ENCODE assay signal across 9 mouse cellular contexts in the genomic region with DNA sequence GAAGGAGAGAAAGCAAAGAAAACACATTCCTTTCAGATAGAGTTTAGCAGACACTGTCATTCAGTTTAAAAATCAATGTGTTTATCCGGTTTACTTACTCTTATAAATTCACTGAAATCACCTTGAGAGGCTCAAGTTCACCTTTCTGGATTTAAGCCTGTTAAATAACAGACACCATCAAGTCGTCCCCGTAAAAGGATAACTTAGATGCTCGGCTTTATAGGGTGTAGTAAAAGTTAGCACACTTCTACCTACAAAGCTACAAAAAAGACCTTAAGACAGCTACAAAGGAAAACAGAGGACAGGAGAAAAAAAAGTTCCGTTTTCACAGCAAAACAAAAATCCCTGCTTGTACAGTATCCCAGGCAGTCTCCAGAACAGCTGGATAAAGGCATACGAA.
DNase-seq lines count a peak whose midpoint lies in the region; ATAC-seq and TF ChIP-seq lines count a peak whose summit lies in the region.
"Had no signal": no experiment of that assay in that cellular context is flagged by ENCODE, and none has a peak within 500 bp of the region (broad histone marks: within the 10 kb centered on the region; RNA-seq: fewer than 3 reads in every experiment).

No protein-coding gene starts in this region.

- no peaks in the 10 kb centered on the region for H3K79me2 ChIP-seq in liver, adult 2 months (ENCODE audit: control insufficient read depth, insufficient read depth, low read length)

- H3K9ac ChIP-seq in liver, adult 2 months (ENCODE audit: low read depth, low read length), result no peak overlapping the region
- H3K9ac ChIP-seq in forebrain, embryonic 12.5 days, result peak overlapping the region; percentile 54
- no peak overlapping the region for H3K9ac ChIP-seq in limb, embryonic 11.5 days (ENCODE audit: low read length)
- peak overlapping the region; percentile 95 for H3K9ac ChIP-seq in neural tube, embryonic 13.5 days

- ATAC-seq in forebrain, embryonic 12.5 days (ENCODE audit: low FRiP score), result no peak
- ATAC-seq in limb, embryonic 11.5 days (ENCODE audit: insufficient number of reproducible peaks, low FRiP score, low TSS enrichment, low read depth), result no peak
- no peak for ATAC-seq in neural tube, embryonic 13.5 days (ENCODE audit: low read depth)
- ATAC-seq in erythroblast, adult 5-6 weeks (replicated peaks; ENCODE audit: low FRiP score, poor library complexity, severe bottlenecking), result no peak

- TF ChIP-seq POLR2A in liver, adult 2 months (IDR thresholded peaks at IDR 0.05; ENCODE audit: extremely low read depth, insufficient read depth, low read length), result no peak

- TF ChIP-seq CTCF in liver, adult 2 months (IDR thresholded peaks at IDR 0.05; ENCODE audit: low read depth, low read length), result no peak

- peak overlapping the region; percentile 62 for H3K4me2 ChIP-seq in forebrain, embryonic 12.5 days
- H3K4me2 ChIP-seq in limb, embryonic 11.5 days (ENCODE audit: low read depth, severe bottlenecking), result 0 out of 2 replicates have a peak overlapping the region, but pooled peaks have one; percentile 4
- peak overlapping the region; percentile 63 for H3K4me2 ChIP-seq in neural tube, embryonic 13.5 days

- H3K4me3 ChIP-seq in liver, adult 2 months (ENCODE audit: insufficient read depth, low read depth, low read length), result no peak overlapping the region
- peak overlapping the region; percentile 32 for H3K4me3 ChIP-seq in forebrain, embryonic 12.5 days (replicated peaks)
- H3K4me3 ChIP-seq in limb, embryonic 11.5 days (ENCODE audit: low read depth, low read length), result no peak overlapping the region
- peak overlapping the region; percentile 57 for H3K4me3 ChIP-seq in neural tube, embryonic 13.5 days

- DNase-seq in liver, adult 2 months (ENCODE audit: extremely low read depth, low read depth, low spot score), result peak; percentile 65
- no peak for DNase-seq in liver
- DNase-seq in limb, embryonic 11.5 days (ENCODE audit: low spot score), result no peak
- DNase-seq in urinary bladder, postnatal 4 days (ENCODE audit: low spot score in 2 of 2), result no peak
- no peak for DNase-seq in adrenal gland, postnatal 14 days
- DNase-seq: lung, adult 2 months had no signal

- H3K27ac ChIP-seq in liver, adult 2 months (replicated peaks; ENCODE audit: insufficient read depth, low read depth, low read length), result no peak overlapping the region
- peak overlapping the region; percentile 96 for H3K27ac ChIP-seq in forebrain, embryonic 12.5 days
- peak overlapping the region; percentile 44 for H3K27ac ChIP-seq in limb, embryonic 11.5 days (replicated peaks; ENCODE audit: low read depth, low read length)
- H3K27ac ChIP-seq in neural tube, embryonic 13.5 days (replicated peaks), result peak overlapping the region; percentile 98

- H3K4me1 ChIP-seq in liver, adult 2 months (ENCODE audit: control insufficient read depth, insufficient read depth, low read length), result peaks cover 7% of the 10 kb centered on the region; the same call in 1 of the 2 replicates
- peaks cover 24% of the 10 kb centered on the region for H3K4me1 ChIP-seq in forebrain, embryonic 12.5 days
- H3K4me1 ChIP-seq in limb, embryonic 11.5 days (ENCODE audit: control insufficient read depth, insufficient read depth, low read length), result 0 out of 2 replicates have a peak, but pooled peaks cover 11% of the 10 kb centered on the region
- H3K4me1 ChIP-seq in neural tube, embryonic 13.5 days (replicated peaks), result peaks cover 18% of the 10 kb centered on the region

- WGBS in liver, adult 2 months, result 28% methylated on average over 6 of the region's 6 CpGs
- 20% methylated on average over 6 of the region's 6 CpGs for WGBS in forebrain, embryonic 12.5 days
- WGBS in limb, embryonic 11.5 days, result 39% methylated on average over 6 of the region's 6 CpGs
- WGBS in neural tube, embryonic 13.5 days, result 9% methylated on average over 6 of the region's 6 CpGs

- H3K36me3 ChIP-seq in liver, adult 2 months (ENCODE audit: control insufficient read depth, insufficient read depth, low read length), result no peaks in the 10 kb centered on the region
- no peaks in the 10 kb centered on the region for H3K36me3 ChIP-seq in forebrain, embryonic 12.5 days (replicated peaks)
- no peaks in the 10 kb centered on the region for H3K36me3 ChIP-seq in limb, embryonic 11.5 days (ENCODE audit: control insufficient read depth, insufficient read depth, low read length)
- H3K36me3 ChIP-seq in neural tube, embryonic 13.5 days, result no peaks in the 10 kb centered on the region

- H3K9me3 ChIP-seq in forebrain, embryonic 12.5 days, result no peaks in the 10 kb centered on the region
- no peaks in the 10 kb centered on the region for H3K9me3 ChIP-seq in limb, embryonic 11.5 days (ENCODE audit: control insufficient read depth, low read length)
- no peaks in the 10 kb centered on the region for H3K9me3 ChIP-seq in neural tube, embryonic 13.5 days

- H3K27me3 ChIP-seq in liver, adult 2 months (ENCODE audit: control insufficient read depth, insufficient read depth, low read length), result no peaks in the 10 kb centered on the region
- H3K27me3 ChIP-seq in forebrain, embryonic 12.5 days, result no peaks in the 10 kb centered on the region
- H3K27me3 ChIP-seq in limb, embryonic 11.5 days (ENCODE audit: control insufficient read depth, insufficient read depth, low read length), result no peaks in the 10 kb centered on the region
- no peaks in the 10 kb centered on the region for H3K27me3 ChIP-seq in neural tube, embryonic 13.5 days

Comparison
In these comparisons a context has a peak if more than half of its experiments do, and no peak if none do; other contexts are left out.
1. H3K4me3 ChIP-seq: peak in forebrain, embryonic 12.5 days (single experiment) and neural tube, embryonic 13.5 days (single experiment); none in liver, adult 2 months (single experiment) and limb, embryonic 11.5 days (single experiment).
2. H3K9ac ChIP-seq: peak in forebrain, embryonic 12.5 days (single experiment) and neural tube, embryonic 13.5 days (single experiment); none in liver, adult 2 months (single experiment) and limb, embryonic 11.5 days (single experiment).
3. H3K4me2 ChIP-seq: peak in every context shown above with its lines; median percentile 63 in neural tube, embryonic 13.5 days; 62 in forebrain, embryonic 12.5 days; 4 in limb, embryonic 11.5 days.